10 mouse cellular contexts compared by ENCODE assay signal in the genomic region with DNA sequence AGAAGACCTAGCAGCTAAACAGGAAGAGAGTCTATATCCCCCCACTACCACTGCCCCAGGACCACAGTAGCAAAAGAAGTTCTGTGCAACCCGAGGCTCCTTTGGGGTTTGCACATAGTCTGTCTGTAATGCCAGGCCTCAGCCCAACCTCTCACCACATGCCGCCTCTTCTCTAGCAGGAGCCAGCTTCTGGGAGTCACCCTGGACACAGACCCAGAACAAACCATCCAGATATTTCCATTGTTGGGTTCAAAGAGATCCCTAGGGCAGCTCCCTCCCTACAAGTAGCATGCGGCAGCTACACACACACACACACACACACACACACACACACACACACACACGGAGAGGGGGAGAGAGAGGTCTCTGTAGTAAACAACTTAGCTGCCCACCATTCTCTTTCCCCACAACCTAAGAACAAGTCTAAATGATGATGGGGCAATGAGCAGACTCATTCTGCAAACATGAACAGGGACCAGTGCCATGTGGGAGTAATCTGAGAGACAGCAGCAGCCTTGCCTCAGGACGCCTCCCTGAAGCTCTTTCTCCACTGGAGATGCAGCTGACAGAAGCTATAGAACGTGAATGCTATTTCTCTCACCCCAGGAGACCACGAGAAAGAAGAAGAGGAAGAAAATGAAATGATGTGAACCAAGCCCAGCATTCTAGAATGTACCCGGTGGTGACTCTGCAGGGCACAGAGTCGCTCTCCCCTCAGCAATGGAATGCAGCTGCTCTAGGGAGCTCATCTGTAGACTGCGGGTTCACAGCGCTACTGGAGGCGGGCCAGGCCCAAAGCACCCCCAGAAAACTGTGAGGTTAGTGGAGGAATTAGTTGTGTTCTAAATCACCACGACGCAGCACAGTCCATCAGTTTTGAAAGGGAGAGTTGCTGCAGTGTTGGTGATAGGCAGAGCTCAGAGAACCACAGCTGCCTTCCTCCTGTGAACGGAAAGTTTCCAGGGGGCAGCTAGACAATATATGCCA. TPM values are rescaled to one million over a fixed set of nuclear protein-coding genes. Genes with fewer than 3 reads are reported as not detected.
A peak's percentile ranks its signal among the peaks of the same experiment; 100 is the strongest.
DNase-seq lines count a peak whose midpoint lies in the region; ATAC-seq and TF ChIP-seq lines count a peak whose summit lies in the region.
"Had no signal": no experiment of that assay in that cellular context is flagged by ENCODE, and none has a peak within 500 bp of the region (broad histone marks: within the 10 kb centered on the region; RNA-seq: fewer than 3 reads in every experiment).

No protein-coding gene starts in this region.

- 29% methylated on average over 15 of the region's 15 CpGs for WGBS in embryonic facial prominence, embryonic 14.5 days
- WGBS in limb, embryonic 15.5 days: 28% methylated on average over 15 of the region's 15 CpGs

- no peak overlapping the region for H3ac ChIP-seq in C2C12 (ENCODE audit: control insufficient read depth, insufficient read length, low read depth)

- H3K9me3 ChIP-seq in embryonic facial prominence, embryonic 14.5 days (ENCODE audit: control insufficient read depth, low read length): no peaks in the 10 kb centered on the region
- no peaks in the 10 kb centered on the region for H3K9me3 ChIP-seq in limb, embryonic 15.5 days

- H3K79me3 ChIP-seq in C2C12 (ENCODE audit: low read depth): no peaks in the 10 kb centered on the region

- H3K27me3 ChIP-seq in C2C12 (ENCODE audit: control insufficient read depth, insufficient read depth, insufficient read length): no peaks in the 10 kb centered on the region
- no peaks in the 10 kb centered on the region for H3K27me3 ChIP-seq in embryonic facial prominence, embryonic 14.5 days (replicated peaks; ENCODE audit: control insufficient read depth, insufficient read depth, low read length)
- no peaks in the 10 kb centered on the region for H3K27me3 ChIP-seq in limb, embryonic 15.5 days

- H3K79me2 ChIP-seq in C2C12 (ENCODE audit: control insufficient read depth, insufficient read depth): no peaks in the 10 kb centered on the region

- no peaks in the 10 kb centered on the region for H3K36me3 ChIP-seq in C2C12 (ENCODE audit: control insufficient read depth, insufficient read depth)
- H3K36me3 ChIP-seq in embryonic facial prominence, embryonic 14.5 days (ENCODE audit: control insufficient read depth, insufficient read depth, low read length): no peaks in the 10 kb centered on the region
- no peaks in the 10 kb centered on the region for H3K36me3 ChIP-seq in limb, embryonic 15.5 days

- peak; percentile 74 for ATAC-seq in embryonic facial prominence, embryonic 14.5 days (ENCODE audit: low read depth)
- no peak; the same call in 1 of the 2 replicates for ATAC-seq in limb, embryonic 15.5 days (ENCODE audit: insufficient number of reproducible peaks, low FRiP score, low TSS enrichment, low read depth)

- peaks cover 27% of the 10 kb centered on the region for H3K4me1 ChIP-seq in embryonic facial prominence, embryonic 14.5 days (ENCODE audit: control insufficient read depth, insufficient read depth, low read length)
- peaks cover 40% of the 10 kb centered on the region for H3K4me1 ChIP-seq in limb, embryonic 15.5 days

- no peak for TF ChIP-seq CTCF in C2C12 (IDR thresholded peaks at IDR 0.05; ENCODE audit: control insufficient read depth, insufficient read depth, insufficient read length)

- H3K27ac ChIP-seq in embryonic facial prominence, embryonic 14.5 days (replicated peaks; ENCODE audit: low read depth, low read length): peak overlapping the region; percentile 81
- H3K27ac ChIP-seq in limb, embryonic 15.5 days: peak overlapping the region; percentile 83

- H3K4me2 ChIP-seq in embryonic facial prominence, embryonic 14.5 days (ENCODE audit: low read depth, low read length): no peak overlapping the region
- no peak overlapping the region for H3K4me2 ChIP-seq in limb, embryonic 15.5 days

- no peak overlapping the region for H3K9ac ChIP-seq in embryonic facial prominence, embryonic 14.5 days (ENCODE audit: low read depth, low read length)
- no peak overlapping the region for H3K9ac ChIP-seq in limb, embryonic 15.5 days

- no peak overlapping the region for H3K4me3 ChIP-seq in C2C12 (ENCODE audit: insufficient read depth, poor library complexity, severe bottlenecking)
- H3K4me3 ChIP-seq in embryonic facial prominence, embryonic 14.5 days (ENCODE audit: low read depth, low read length): no peak overlapping the region
- H3K4me3 ChIP-seq in limb, embryonic 15.5 days: no peak overlapping the region

- peak; percentile 12 for DNase-seq in heart, postnatal 4 days
- no peak for DNase-seq in heart, adult 8-10 months (ENCODE audit: low spot score)
- peak; percentile 56 for DNase-seq in embryonic facial prominence, embryonic 14.5 days (ENCODE audit: low spot score)
- no peak for DNase-seq in urinary bladder, adult 2 months (ENCODE audit: low spot score)
- no peak for DNase-seq in thymus, postnatal 10 days (ENCODE audit: low spot score in 2 of 2)
- DNase-seq in left cerebral cortex, postnatal 14 days (ENCODE audit: low spot score in 2 of 2): no peak

- intact Hi-C loops in left cerebral cortex, postnatal 14 days (cut with DNase I): no loop called here

TF ChIP-seq in C2C12, 6 proteins besides CTCF, POLR2A, EP300 and RAD21:
- TF ChIP-seq CEBPB (IDR thresholded peaks at IDR 0.05; ENCODE audit: low read depth) (peak; percentile 54), MYOG (IDR thresholded peaks at IDR 0.05; ENCODE audit: control insufficient read depth, extremely low read depth, insufficient read length) (no peak), MAX (IDR thresholded peaks at IDR 0.05) (no peak)

RNA-seq across cellular contexts. Expression of gene Olfml3, which starts 20.7 kb away (rescaled TPM):
- 10 to 100 TPM; 11.8 to 13.0 TPM for total RNA-seq in heart, postnatal 4 days (2021)
- 1 to 10 TPM; 4.4 to 5.2 (median 5.0) TPM for total RNA-seq in heart, adult 8-10 months (2022)
- polyA plus RNA-seq in C2C12 (2012; fragmentation: generic; extraction: Trizol): 7.5 TPM
- polyA plus RNA-seq in embryonic facial prominence, embryonic 14.5 days (2014; fragmentation: Nextera tagmentation; extraction: Ambion mirVana): 73.3 and 79.1 TPM in 2 replicates
- 71.8 and 79.7 TPM in 2 replicates for polyA plus RNA-seq in limb, embryonic 15.5 days (2015; fragmentation: Nextera tagmentation; extraction: Ambion mirVana)
- 23.7 and 36.4 TPM in 2 replicates for polyA plus RNA-seq in urinary bladder, adult 2 months (2012; rRNA removed)
- total RNA-seq in left cerebral cortex, postnatal 14 days (2021): 10 to 100 TPM; 12.2 to 14.2 TPM

RNA-seq across cellular contexts. Expression of gene Gm10964, which starts 22.1 kb away (rescaled TPM):
- total RNA-seq in heart, postnatal 4 days (2021): not detected
- total RNA-seq in heart, adult 8-10 months (2022): not detected
- polyA plus RNA-seq in C2C12 (2012; fragmentation: generic; extraction: Trizol): not detected
- polyA plus RNA-seq in embryonic facial prominence, embryonic 14.5 days (2014; fragmentation: Nextera tagmentation; extraction: Ambion mirVana): not detected in 2 replicates
- not detected in 2 replicates for polyA plus RNA-seq in limb, embryonic 15.5 days (2015; fragmentation: Nextera tagmentation; extraction: Ambion mirVana)
- polyA plus RNA-seq in urinary bladder, adult 2 months (2012; rRNA removed): not detected in 2 replicates
- total RNA-seq in left cerebral cortex, postnatal 14 days (2021): not detected
- total RNA-seq: left cerebral cortex, adult 8-10 months had no signal
- polyA plus RNA-seq: neural tube, embryonic 11.5 days had no signal

Comparison
In these comparisons a context has a peak if more than half of its experiments do, and no peak if none do; other contexts are left out.
1. DNase-seq: peak in heart, postnatal 4 days (single experiment) and embryonic facial prominence, embryonic 14.5 days (single experiment); none in heart, adult 8-10 months (single experiment), urinary bladder, adult 2 months (single experiment), thymus, postnatal 10 days (0 of 2) and left cerebral cortex, postnatal 14 days (0 of 2).